Mouse (Mus musculus) E14TG2a.4 (cell line): ENCODE measurements around the gene Etfb.

Experiments
- CTCF ChIP-seq: conservative IDR thresholded peaks from 2 replicates; pipeline ENCODE4 v1.5.1; 2014; ENCODE audit warnings: low read length
- POU5F1 ChIP-seq: IDR thresholded peaks from 2 replicates; pipeline ENCODE4 v1.6.1; 2014; ENCODE audit warnings: low read length, borderline replicate concordance

GRCm38 (mm10) chr7:43475706-43476105 is 31.8 kb downstream of the Etfb start:
- TF ChIP-seq CTCF, result no peak
- no peak for TF ChIP-seq POU5F1
